Mouse (Mus musculus) left cerebral cortex, adult 11 months (tissue): ENCODE measurements around the gene Fdxr.

Experiments used
- DNase-seq: peaks from one replicate; pipeline ENCODE4 v3.0.0; 2022; ENCODE audit warnings: low spot score

The Fdxr gene

GRCm38 (mm10) chr11:115276780-115277603 lies at the start of gene Fdxr:
TSS of gene Fdxr (minus strand) at chr11:115277050.
- peak; percentile 98 for DNase-seq

GRCm38 (mm10) chr11:115323354-115323753 lies 46.5 kb upstream of the Fdxr start:
- DNase-seq: no peak

GRCm38 (mm10) chr11:115321906-115322693 lies 45.2 kb upstream of the Fdxr start, which contains the start of gene Ush1g:
TSS of gene Ush1g (minus strand) at chr11:115322041.
- no peak for DNase-seq

- no peak for DNase-seq
Observed at GRCm38 (mm10) chr11:115319704-115320383, 43.0 kb upstream of the Fdxr start.

GRCm38 (mm10) chr11:115318245-115319027 lies 41.6 kb upstream of the Fdxr start:
- DNase-seq: no peak

GRCm38 (mm10) chr11:115317204-115317603 lies 40.4 kb upstream of the Fdxr start:
- no peak for DNase-seq

- DNase-seq: no peak
Observed at GRCm38 (mm10) chr11:115314249-115314648, 37.4 kb upstream of the Fdxr start.

GRCm38 (mm10) chr11:115308781-115309180 lies 31.9 kb upstream of the Fdxr start:
- no peak for DNase-seq

- no peak for DNase-seq
Observed at GRCm38 (mm10) chr11:115306863-115307262, 30.0 kb upstream of the Fdxr start, which contains the start of gene Otop2. TSS of gene Otop2 (plus strand) at chr11:115307163.

GRCm38 (mm10) chr11:115303167-115303566 lies 26.3 kb upstream of the Fdxr start:
- DNase-seq: no peak

- no peak for DNase-seq
Observed at GRCm38 (mm10) chr11:115301351-115301750, 24.5 kb upstream of the Fdxr start.

GRCm38 (mm10) chr11:115300745-115301144 lies 23.9 kb upstream of the Fdxr start:
- DNase-seq: no peak

- DNase-seq: no peak
Observed at GRCm38 (mm10) chr11:115298160-115298559, 21.3 kb upstream of the Fdxr start.

- DNase-seq: peak; percentile 77
Observed at GRCm38 (mm10) chr11:115297214-115297826, 20.5 kb upstream of the Fdxr start, which contains the start of gene Fads6. TSS of gene Fads6 (minus strand) at chr11:115297663.

GRCm38 (mm10) chr11:115296471-115297210 lies 19.8 kb upstream of the Fdxr start:
- DNase-seq: no peak

GRCm38 (mm10) chr11:115295939-115296338 lies 19.1 kb upstream of the Fdxr start:
- no peak for DNase-seq

GRCm38 (mm10) chr11:115292631-115293375 lies 16.0 kb upstream of the Fdxr start:
- DNase-seq: no peak

- no peak for DNase-seq
Observed at GRCm38 (mm10) chr11:115291503-115291902, 14.7 kb upstream of the Fdxr start.

GRCm38 (mm10) chr11:115290919-115291318 lies 14.1 kb upstream of the Fdxr start:
- no peak for DNase-seq

- DNase-seq: no peak
Observed at GRCm38 (mm10) chr11:115290314-115290713, 13.5 kb upstream of the Fdxr start.
